Mouse (Mus musculus): ENCODE measurements at regions not wholly inside any gene's neighbourhood (a gene's known extent, or its start where the extent isn't known, plus 50 kb on each side); places are given as distances from the start of the nearest gene placed in this dataset.

GRCm38 (mm10) chr8:91930520-91930919, 128.7 kb upstream of the Irx3 start:
- no peak for DNase-seq

- no peak for DNase-seq
Measured at GRCm38 (mm10) chr8:91925968-91926524, 124.2 kb upstream of the Irx3 start.

GRCm38 (mm10) chr8:91924152-91924551, 122.3 kb upstream of the Irx3 start:
- no peak for DNase-seq

- DNase-seq: no peak
Measured at GRCm38 (mm10) chr8:91922211-91922874, 120.5 kb upstream of the Irx3 start.

- no peak for DNase-seq
Measured at GRCm38 (mm10) chr8:91917834-91918233, 116.0 kb upstream of the Irx3 start.

- DNase-seq: no peak
Measured at GRCm38 (mm10) chr8:91913971-91914370, 112.1 kb upstream of the Irx3 start.

- peak; percentile 60 to 68 for DNase-seq
Measured at GRCm38 (mm10) chr8:91913121-91913520, 111.3 kb upstream of the Irx3 start.

- DNase-seq: peak in 1 of 2 experiments; percentile 45
Measured at GRCm38 (mm10) chr8:91909637-91910383, 107.9 kb upstream of the Irx3 start.

- DNase-seq: no peak
Measured at GRCm38 (mm10) chr8:91908731-91909353, 107.0 kb upstream of the Irx3 start.

- DNase-seq: no peak
Measured at GRCm38 (mm10) chr8:91907178-91907577, 105.3 kb upstream of the Irx3 start.

GRCm38 (mm10) chr8:91901525-91902281, 99.8 kb upstream of the Irx3 start:
- DNase-seq: peak; percentile 69 to 75

- peak; percentile 35 to 47 for DNase-seq
Measured at GRCm38 (mm10) chr8:91899747-91900146, 97.9 kb upstream of the Irx3 start.

- no peak for DNase-seq
Measured at GRCm38 (mm10) chr8:91897381-91897780, 95.5 kb upstream of the Irx3 start.

GRCm38 (mm10) chr8:91895987-91896386, 94.1 kb upstream of the Irx3 start:
- DNase-seq: no peak

GRCm38 (mm10) chr8:91884862-91885261, 83.0 kb upstream of the Irx3 start:
- no peak for DNase-seq

GRCm38 (mm10) chr8:91884325-91884724, 82.5 kb upstream of the Irx3 start:
- DNase-seq: no peak

GRCm38 (mm10) chr8:91883012-91883411, 81.1 kb upstream of the Irx3 start:
- DNase-seq: no peak

GRCm38 (mm10) chr8:91878886-91879285, 77.0 kb upstream of the Irx3 start:
- DNase-seq: no peak

- no peak for DNase-seq
Measured at GRCm38 (mm10) chr8:91876161-91876560, 74.3 kb upstream of the Irx3 start.

GRCm38 (mm10) chr8:91873232-91873631, 71.4 kb upstream of the Irx3 start:
- no peak for DNase-seq

- peak; percentile 10 to 16 for DNase-seq
Measured at GRCm38 (mm10) chr8:91872278-91873115, 70.6 kb upstream of the Irx3 start.

- DNase-seq: no peak
Measured at GRCm38 (mm10) chr8:91867069-91867468, 65.2 kb upstream of the Irx3 start.

Measured in cerebellum, postnatal 14 days (tissue).